Mouse (Mus musculus): ENCODE measurements around the gene Prelp.

GRCm38 (mm10) chr1:133959521-133959920, 38.3 kb upstream of the Prelp start:
- TF ChIP-seq CHD2 (IDR thresholded peaks at IDR 0.05; ENCODE audit: low read depth, low read length), result no peak
- no peak for TF ChIP-seq MAFK (IDR thresholded peaks at IDR 0.05; ENCODE audit: insufficient read depth, low read depth, low read length)
- TF ChIP-seq HCFC1 (IDR thresholded peaks at IDR 0.05; ENCODE audit: borderline replicate concordance, insufficient read depth, low read length), result no peak
